Mouse (Mus musculus) left cerebral cortex, postnatal 4 days (tissue): ENCODE results near the gene Tefm. TPM values are rescaled to one million over a fixed set of nuclear protein-coding genes. Genes with fewer than 3 reads are reported as not detected.
"Not testable (repeated sequence)": the region's sequence is repeated elsewhere in the genome, so short reads cannot be mapped to it uniquely, and the experiment has no call there.

ENCODE experiments used
- DNase-seq: peaks from one replicate; pipeline ENCODE4 v3.0.0-alpha.2; 2022
- intact Hi-C: fragments of 180-260 bp; cut with DNase I; formaldehyde crosslinking; loops from one replicate; pipeline ENCODE4 v1.15.1; 2025
- total RNA-seq, 2 experiments: library from RNA; stranded (reverse); gene quantifications; 2 replicates each; pipeline ENCODE4 v1.2.3; 2021

Gene Tefm
- total RNA-seq, result 10 to 100 TPM; 11.2 to 11.4 TPM

GRCm38 (mm10) chr11:80141825-80142521 is at the start of gene Tefm:
Tefm (minus strand) TSS chr11:80142175.
- DNase-seq, result peak; percentile 84
- intact Hi-C loops, result no loop called here

GRCm38 (mm10) chr11:80190280-80190679 is 48.3 kb upstream of the Tefm start:
- intact Hi-C loops, result no loop called here
- no peak for DNase-seq

GRCm38 (mm10) chr11:80185441-80185976 is 43.5 kb upstream of the Tefm start:
- DNase-seq, intact Hi-C loops: not testable (repeated sequence)

GRCm38 (mm10) chr11:80184531-80185071 is 42.6 kb upstream of the Tefm start:
- intact Hi-C loops, result no loop called here
- DNase-seq, result no peak

- intact Hi-C loops, result no loop called here
- DNase-seq, result peak; percentile 93
Observed at GRCm38 (mm10) chr11:80183705-80184255, 41.8 kb upstream of the Tefm start, which contains the start of gene Rnf135. Rnf135 (plus strand) TSS chr11:80183851.

GRCm38 (mm10) chr11:80183054-80183704 is 41.2 kb upstream of the Tefm start:
- DNase-seq, intact Hi-C loops: not testable (repeated sequence)

- DNase-seq, result no peak
- intact Hi-C loops, result no loop called here
Observed at GRCm38 (mm10) chr11:80181021-80181749, 39.2 kb upstream of the Tefm start.

- DNase-seq, result no peak
- intact Hi-C loops, result no loop called here
Observed at GRCm38 (mm10) chr11:80178316-80178715, 36.3 kb upstream of the Tefm start.

DNA sequence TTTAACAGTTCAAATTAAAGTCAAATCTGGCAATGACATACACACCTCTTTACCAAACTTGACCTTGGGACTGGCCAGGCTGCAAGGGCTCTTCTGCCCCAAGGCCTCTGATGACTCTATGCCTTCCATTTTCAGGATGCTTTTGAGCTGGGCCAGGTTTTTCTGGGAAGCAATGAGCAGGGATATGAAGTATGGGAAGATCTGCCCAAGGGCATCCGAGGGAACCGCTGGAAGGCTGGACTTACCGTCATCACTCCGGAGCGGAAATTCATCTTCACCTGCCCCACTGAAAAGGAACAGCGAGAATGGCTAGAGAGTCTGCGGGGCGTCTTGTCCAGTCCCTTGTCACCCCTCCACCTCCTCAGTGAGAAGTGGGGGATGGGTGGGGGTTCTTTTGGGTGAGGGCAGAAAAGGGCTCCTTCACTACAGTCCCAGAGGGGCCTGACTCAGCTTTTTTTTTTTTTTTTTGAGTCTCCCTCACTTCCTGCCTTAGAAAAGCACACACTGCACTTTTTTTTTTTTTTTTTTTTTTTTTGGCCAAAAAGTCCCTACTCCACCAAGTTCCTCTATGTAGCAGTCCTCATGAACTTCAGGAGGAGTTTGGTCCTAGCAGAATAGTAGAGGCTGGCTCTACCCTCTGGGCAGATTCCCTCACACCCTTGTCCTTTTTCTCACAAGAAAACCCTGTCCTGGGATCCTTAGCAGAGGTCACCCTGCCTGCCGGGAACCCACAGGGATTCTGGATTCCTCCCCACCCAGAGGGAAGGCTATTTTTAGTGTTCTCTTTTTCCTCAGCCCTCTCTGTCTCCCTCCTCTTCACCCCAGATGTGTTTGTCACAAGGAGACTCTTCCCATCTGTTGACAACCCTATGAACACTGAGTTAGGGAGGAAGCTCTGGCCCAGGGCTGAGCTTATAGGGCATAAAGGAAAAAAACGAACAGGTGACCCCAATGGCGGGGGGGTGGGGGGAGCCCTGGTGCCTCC is 35.2 kb upstream of the Tefm start:
- intact Hi-C loops, result no loop called here
- no peak for DNase-seq

- DNase-seq, result no peak
- intact Hi-C loops, result no loop called here
Observed at GRCm38 (mm10) chr11:80173963-80174670, 32.1 kb upstream of the Tefm start.

GRCm38 (mm10) chr11:80171884-80172283 is 29.9 kb upstream of the Tefm start:
- intact Hi-C loops, result no loop called here
- no peak for DNase-seq

DNA sequence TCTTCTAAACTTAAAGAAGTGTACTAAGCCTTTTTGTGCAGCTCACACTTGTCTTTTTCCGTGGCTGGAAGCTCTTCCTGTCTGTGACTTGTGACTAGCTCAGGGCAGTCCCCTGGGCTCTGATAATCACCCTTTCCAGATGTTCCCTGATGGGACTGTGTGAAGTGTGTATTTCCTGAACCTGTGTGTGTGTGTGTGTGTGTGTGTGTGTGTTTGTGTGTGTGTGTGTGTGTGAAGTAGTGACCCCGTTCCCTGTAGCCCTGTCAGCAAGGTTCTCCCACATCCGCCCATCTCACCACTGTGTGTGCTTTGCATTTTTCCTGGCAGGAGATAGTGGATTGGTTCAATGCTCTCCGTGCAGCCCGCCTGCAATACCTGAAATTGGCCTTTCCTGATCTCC is 28.4 kb upstream of the Tefm start:
- DNase-seq, result no peak
- intact Hi-C loops, result no loop called here

DNA sequence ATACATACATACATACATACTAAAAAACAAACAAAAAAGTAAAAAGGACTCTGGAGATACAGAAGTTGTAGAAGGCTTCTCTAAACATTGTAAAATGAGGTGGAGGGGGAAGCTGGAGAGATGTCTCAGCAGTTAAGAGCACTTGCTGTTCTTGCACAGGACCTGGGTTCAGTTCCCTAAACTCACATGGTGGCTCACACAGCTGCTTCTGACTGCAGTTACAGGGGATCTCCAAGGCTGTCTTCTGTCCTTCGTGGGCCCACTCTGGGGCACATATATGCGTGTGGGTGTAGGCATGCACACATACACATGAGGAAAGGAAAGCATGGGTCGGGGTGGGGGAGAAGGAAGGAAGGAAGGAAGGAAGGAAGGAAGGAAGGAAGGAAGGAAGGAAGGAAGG is 27.7 kb upstream of the Tefm start:
- intact Hi-C loops, result no loop called here
- DNase-seq, result no peak

- intact Hi-C loops, result no loop called here
- no peak for DNase-seq
Observed at GRCm38 (mm10) chr11:80168611-80169249, 26.8 kb upstream of the Tefm start.

- intact Hi-C loops, result no loop called here
- DNase-seq, result no peak
Observed at GRCm38 (mm10) chr11:80168121-80168520, 26.1 kb upstream of the Tefm start.

GRCm38 (mm10) chr11:80164224-80164623 is 22.2 kb upstream of the Tefm start:
- intact Hi-C loops, result no loop called here
- DNase-seq, result no peak

- intact Hi-C loops, result no loop called here
Observed at GRCm38 (mm10) chr11:80163362-80164116, 21.6 kb upstream of the Tefm start.

GRCm38 (mm10) chr11:80161041-80161440 is 19.1 kb upstream of the Tefm start:
- DNase-seq, result no peak
- intact Hi-C loops, result no loop called here

More at GRCm38 (mm10) chr11:80163362-80164116, 21.6 kb upstream of the Tefm start:
- DNase-seq, result no peak
